Comparison of ENCODE assay signal across 35 mouse cellular contexts in genomic region chr7:102080311-102080710, GRCm38 (mm10). TPM values are rescaled to one million over a fixed set of nuclear protein-coding genes. Genes with fewer than 3 reads are reported as not detected.
"Had no signal": no experiment of that assay in that cellular context is flagged by ENCODE, and none has a peak within 500 bp of the region (broad histone marks: within the 10 kb centered on the region; RNA-seq: fewer than 3 reads in every experiment).

No protein-coding gene starts in this region.

- H3K4me2 ChIP-seq: heart, embryonic 11.5 days; heart, embryonic 13.5 days; heart, embryonic 15.5 days; hindbrain, embryonic 13.5 days; hindbrain, embryonic 15.5 days; limb, embryonic 13.5 days; limb, embryonic 15.5 days; liver, embryonic 12.5 days had no signal

- H3K27ac ChIP-seq: heart, embryonic 13.5 days; heart, embryonic 15.5 days; hindbrain, embryonic 13.5 days; hindbrain, embryonic 15.5 days; hindbrain, postnatal 0 days; limb, embryonic 13.5 days; limb, embryonic 15.5 days; liver, embryonic 12.5 days; liver, embryonic 14.5 days had no signal

- ATAC-seq: forebrain, postnatal 0 days; hindbrain, postnatal 0 days; intestine, embryonic 16.5 days; liver, embryonic 12.5 days had no signal

- H3K4me3 ChIP-seq: heart, embryonic 13.5 days; heart, embryonic 15.5 days; hindbrain, embryonic 13.5 days; hindbrain, embryonic 15.5 days; limb, embryonic 13.5 days; limb, embryonic 15.5 days; liver, embryonic 12.5 days had no signal

- DNase-seq: forebrain, postnatal 0 days; gastrocnemius, postnatal 14 days; gastrocnemius, postnatal 36 days; heart, adult 18-20 months; heart, postnatal 14 days; heart, postnatal 36 days; layer of hippocampus, adult 9-11 months; layer of hippocampus, postnatal 36 days; left cerebral cortex, postnatal 4 days; lung, adult 18-20 months had no signal

- H3K9me3 ChIP-seq: heart, embryonic 13.5 days; heart, embryonic 15.5 days; hindbrain, embryonic 13.5 days; hindbrain, embryonic 15.5 days; limb, embryonic 13.5 days; limb, embryonic 15.5 days; liver, embryonic 12.5 days had no signal

- H3K27me3 ChIP-seq: heart, embryonic 13.5 days; heart, embryonic 15.5 days; hindbrain, embryonic 13.5 days; hindbrain, embryonic 15.5 days; limb, embryonic 13.5 days; limb, embryonic 15.5 days; liver, embryonic 12.5 days had no signal

- H3K4me1 ChIP-seq: heart, embryonic 13.5 days; heart, embryonic 15.5 days; hindbrain, embryonic 13.5 days; hindbrain, embryonic 15.5 days; limb, embryonic 13.5 days; limb, embryonic 15.5 days; liver, embryonic 12.5 days had no signal

- H3K9ac ChIP-seq: forebrain, postnatal 0 days; heart, embryonic 13.5 days; heart, embryonic 15.5 days; hindbrain, embryonic 13.5 days; hindbrain, embryonic 15.5 days; limb, embryonic 13.5 days; limb, embryonic 15.5 days; liver, embryonic 12.5 days; liver, embryonic 14.5 days had no signal

RNA-seq across cellular contexts. Expression of gene Trpc2, which starts 2.6 kb away (rescaled TPM):
- total RNA-seq: hematopoietic stem cell, adult 5-6 weeks; left cerebral cortex, adult 18-20 months had no signal
- polyA plus RNA-seq: forebrain, postnatal 0 days; gonadal fat pad, adult 2 months; heart, embryonic 11.5 days; heart, embryonic 13.5 days; heart, embryonic 15.5 days; heart, postnatal 0 days; hindbrain, embryonic 15.5 days; intestine, embryonic 14.5 days; intestine, embryonic 16.5 days; kidney, embryonic 14.5 days; large intestine, adult 2 months; limb, embryonic 11.5 days; limb, embryonic 13.5 days; limb, embryonic 15.5 days; liver, adult 2 months; liver, embryonic 12.5 days had no signal

RNA-seq across cellular contexts. Expression of gene Art1, which starts 21.2 kb away (rescaled TPM):
- total RNA-seq: forebrain, postnatal 0 days; layer of hippocampus, adult 18-20 months; layer of hippocampus, adult 8-10 months; layer of hippocampus, postnatal 14 days; layer of hippocampus, postnatal 36 days; left cerebral cortex, adult 18-20 months; left cerebral cortex, postnatal 10 days; left cerebral cortex, postnatal 25 days; left cerebral cortex, postnatal 4 days had no signal
- polyA plus RNA-seq: liver, adult 2 months had no signal
